Mouse (Mus musculus) liver, embryonic 14.5 days (tissue): ENCODE measurements around the gene Ncor1.

ENCODE experiments used
- CTCF ChIP-seq: IDR thresholded peaks from 2 replicates; pipeline ENCODE4 v1.5.1; 2016; ENCODE audit warnings: antibody characterized with exemption, low read depth, control low read depth
- EP300 ChIP-seq: IDR thresholded peaks from 2 replicates; pipeline ENCODE4 v1.6.1; 2016; ENCODE audit warnings: antibody characterized with exemption, low read depth

- TF ChIP-seq EP300 (no peak), CTCF (no peak)
Measured at GRCm38 (mm10) chr11:62277086-62277485, 181.3 kb downstream of the Ncor1 start.
